Comparison of ENCODE assay signal across 11 mouse cellular contexts in genomic region chr11:101885232-101885631, GRCm38 (mm10). TPM values are rescaled to one million over a fixed set of nuclear protein-coding genes. Genes with fewer than 3 reads are reported as not detected.
DNase-seq lines count a peak whose midpoint lies in the region; ATAC-seq lines count a peak whose summit lies in the region.
"Had no signal": no experiment of that assay in that cellular context is flagged by ENCODE, and none has a peak within 500 bp of the region (broad histone marks: within the 10 kb centered on the region; RNA-seq: fewer than 3 reads in every experiment).

No protein-coding gene starts in this region.

- H3K9ac ChIP-seq in hindbrain, embryonic 14.5 days: no peak overlapping the region
- H3K9ac ChIP-seq: midbrain, embryonic 12.5 days had no signal

- peaks cover 50% of the 10 kb centered on the region for H3K27me3 ChIP-seq in hindbrain, embryonic 10.5 days (ENCODE audit: insufficient read depth, poor library complexity, severe bottlenecking)
- no peaks in the 10 kb centered on the region for H3K27me3 ChIP-seq in hindbrain, embryonic 14.5 days (ENCODE audit: control insufficient read depth, insufficient read depth, low read length)

- H3K4me2 ChIP-seq in hindbrain, embryonic 14.5 days (replicated peaks): no peak overlapping the region
- H3K4me2 ChIP-seq: midbrain, embryonic 12.5 days had no signal

- no peak for ATAC-seq in hindbrain, embryonic 14.5 days (ENCODE audit: low FRiP score)
- ATAC-seq in hematopoietic stem cell, adult 5-6 weeks (replicated peaks in 1 of 2; ENCODE audit: insufficient read depth in 1 of 2, low FRiP score in 2 of 2, low TSS enrichment in 1 of 2, low read depth in 1 of 2, poor library complexity in 2 of 2, severe bottlenecking in 2 of 2): peak; percentile 37
- ATAC-seq: hindbrain, embryonic 16.5 days had no signal

- WGBS in hindbrain, embryonic 10.5 days: 60% methylated on average over 6 of the region's 6 CpGs
- 55% methylated on average over 6 of the region's 6 CpGs for WGBS in hindbrain, embryonic 14.5 days

- no peak for DNase-seq in hindbrain, embryonic 10.5 days (ENCODE audit: low spot score)
- no peak for DNase-seq in hindbrain, embryonic 14.5 days (ENCODE audit: low spot score)
- DNase-seq in CD8-positive naive resting alpha-beta T cell, adult 2 months (ENCODE audit: low read depth in 2 of 2, low spot score in 2 of 2): peak; percentile 23 to 27
- peak; percentile 53 for DNase-seq in lung, postnatal 14 days
- DNase-seq in testis, postnatal 10 days (ENCODE audit: low spot score): no peak
- no peak for DNase-seq in gastrocnemius, postnatal 10 days
- DNase-seq in urinary bladder, postnatal 10 days (ENCODE audit: low spot score): no peak

- H3K4me1 ChIP-seq in hindbrain, embryonic 10.5 days (replicated peaks): peaks cover 62% of the 10 kb centered on the region
- H3K4me1 ChIP-seq in hindbrain, embryonic 14.5 days (replicated peaks; ENCODE audit: control insufficient read depth, insufficient read depth, low read length): peaks cover 21% of the 10 kb centered on the region

- 0 out of 2 replicates have a peak overlapping the region, but pooled peaks have one; percentile 12 for H3K27ac ChIP-seq in hindbrain, embryonic 10.5 days
- no peak overlapping the region for H3K27ac ChIP-seq in hindbrain, embryonic 14.5 days
- H3K27ac ChIP-seq: midbrain, embryonic 12.5 days had no signal

- no peaks in the 10 kb centered on the region for H3K9me3 ChIP-seq in hindbrain, embryonic 10.5 days
- no peaks in the 10 kb centered on the region for H3K9me3 ChIP-seq in hindbrain, embryonic 14.5 days (ENCODE audit: control insufficient read depth, low read length)
- H3K9me3 ChIP-seq: midbrain, embryonic 12.5 days had no signal

- H3K36me3 ChIP-seq in hindbrain, embryonic 10.5 days: no peaks in the 10 kb centered on the region
- H3K36me3 ChIP-seq in hindbrain, embryonic 14.5 days (replicated peaks; ENCODE audit: control insufficient read depth, insufficient read depth): no peaks in the 10 kb centered on the region
- H3K36me3 ChIP-seq: midbrain, embryonic 12.5 days had no signal

- H3K4me3 ChIP-seq in hindbrain, embryonic 10.5 days: no peak overlapping the region
- H3K4me3 ChIP-seq in hindbrain, embryonic 14.5 days (replicated peaks; ENCODE audit: low read length): no peak overlapping the region
- H3K4me3 ChIP-seq: erythroblast, embryonic 14.5 days; midbrain, embryonic 12.5 days had no signal

RNA-seq across cellular contexts. Expression of gene Meox1, which starts 8.9 kb away (rescaled TPM):
- 0.81 and 1.6 TPM in 2 replicates for polyA plus RNA-seq in hindbrain, embryonic 10.5 days (2016; fragmentation: Nextera tagmentation; extraction: Ambion mirVana)
- 0.63 and 0.90 TPM in 2 replicates for polyA plus RNA-seq in hindbrain, embryonic 14.5 days (2014; fragmentation: Nextera tagmentation; extraction: Ambion mirVana)
- total RNA-seq in hematopoietic stem cell, adult 5-6 weeks (2017): not detected in 2 replicates
- 10 to 100 TPM; 11.7 to 12.3 TPM for total RNA-seq in gastrocnemius, postnatal 10 days (2021)
- polyA plus RNA-seq: erythroblast, embryonic 14.5 days had no signal

Comparison
In these comparisons a context has a peak if more than half of its experiments do, and no peak if none do; other contexts are left out.
1. DNase-seq: peak in CD8-positive naive resting alpha-beta T cell, adult 2 months (2 of 2) and lung, postnatal 14 days (single experiment); none in hindbrain, embryonic 10.5 days (single experiment), hindbrain, embryonic 14.5 days (single experiment), testis, postnatal 10 days (single experiment), gastrocnemius, postnatal 10 days (single experiment) and urinary bladder, postnatal 10 days (single experiment).
2. RNA of gene Meox1, which starts 8.9 kb away (total RNA-seq): 11.7 to 12.3 TPM in gastrocnemius, postnatal 10 days; not detected in hematopoietic stem cell, adult 5-6 weeks; every median in the first group is over 10 times any median in the second.